Mouse (Mus musculus) lung, embryonic 14.5 days (tissue): ENCODE data around the gene Rab8b. TPM values are rescaled to one million over a fixed set of nuclear protein-coding genes. Genes with fewer than 3 reads are reported as not detected.
A peak's percentile ranks its signal among the peaks of the same experiment; 100 is the strongest.

Experiments
- ATAC-seq: fragments of 200-750 bp; cut with Nextera tagmentation; 2 replicates; pipeline ENCODE4 v1.8.0; 2017; ENCODE audit warnings: mild to moderate bottlenecking, moderate TSS enrichment, moderate library complexity; ENCODE audit not compliant: insufficient read depth
- DNase-seq: peaks from one replicate; pipeline ENCODE4 v3.0.0-alpha.2; 2015
- H3K27ac ChIP-seq: fragments of 300-500 bp; sonication (generic); 2 replicates; pipeline ENCODE4 v1.5.1; 2014; ENCODE audit warnings: low read depth, mild to moderate bottlenecking, moderate library complexity
- H3K27me3 ChIP-seq: fragments of 300-500 bp; sonication (generic); 2 replicates; pipeline ENCODE4 v1.6.1; 2014; ENCODE audit warnings: low read length, control low read depth; ENCODE audit not compliant: insufficient read depth
- H3K36me3 ChIP-seq: fragments of 300-500 bp; sonication (generic); 2 replicates; pipeline ENCODE4 v1.6.1; 2014; ENCODE audit warnings: control low read depth; ENCODE audit not compliant: insufficient read depth
- H3K4me1 ChIP-seq: fragments of 300-500 bp; sonication (generic); 2 replicates; pipeline ENCODE4 v1.6.1; 2014; ENCODE audit warnings: antibody characterized with exemption, control low read depth; ENCODE audit not compliant: insufficient read depth
- H3K4me2 ChIP-seq: fragments of 300-500 bp; sonication (generic); 2 replicates; pipeline ENCODE4 v1.6.1; 2014; ENCODE audit warnings: mild to moderate bottlenecking
- H3K4me3 ChIP-seq: fragments of 300-500 bp; sonication (generic); 2 replicates; pipeline ENCODE4 v1.5.1; 2014; ENCODE audit warnings: low read depth, low read length
- H3K9ac ChIP-seq: fragments of 300-500 bp; sonication (generic); 2 replicates; pipeline ENCODE4 v1.6.1; 2014
- H3K9me3 ChIP-seq: fragments of 300-500 bp; sonication (generic); 2 replicates; pipeline ENCODE4 v1.6.1; 2016; ENCODE audit warnings: low read depth, low read length, control low read depth
- CTCF ChIP-seq: IDR thresholded peaks from 2 replicates; pipeline ENCODE4 v1.5.1; 2016; ENCODE audit warnings: antibody characterized with exemption, low read depth
- WGBS: fragments of 180-500 bp; shearing (Covaris S2); extraction: QIAGEN DNeasy Blood & Tissue Kit; methylation state at CpG from one replicate; pipeline ENCODE4 v1.1.7; 2014; 5-methylcytosine and 5-hydroxymethylcytosine counted together
- polyA plus RNA-seq: library from polyadenylated mRNA; unstranded; fragments of >200 nt; fragmentation: Nextera tagmentation; extraction: Ambion mirVana; gene quantifications from 2 replicates; pipeline ENCODE4 v1.2.1, GENCODE M21; 2014

Rab8b gene
- polyA plus RNA-seq, 1 experiment from 2014 or later = 35.0 TPM

- DNase-seq (peak; percentile 76), ATAC-seq (peak; percentile 62)
- no peak for TF ChIP-seq CTCF
- Histone ChIP-seq H3K27me3 (no peaks in the 10 kb centered on the region), H3K9ac (no peak overlapping the region), H3K4me1 (no peaks in the 10 kb centered on the region), H3K27ac (no peak overlapping the region), H3K4me3 (no peak overlapping the region), H3K4me2 (no peak overlapping the region), H3K36me3 (peaks cover 21% of the 10 kb centered on the region), H3K9me3 (no peaks in the 10 kb centered on the region)
- WGBS = 23% methylated on average over 5 of the region's 5 CpGs
These were observed 68.5 kb downstream of the Rab8b start for GRCm38 (mm10) chr9:66850966-66851365.

GRCm38 (mm10) chr9:66846822-66847221, 72.7 kb downstream of the Rab8b start:
- Histone ChIP-seq H3K27me3 (no peaks in the 10 kb centered on the region), H3K9ac (no peak overlapping the region), H3K4me1 (no peaks in the 10 kb centered on the region), H3K36me3 (peaks cover 21% of the 10 kb centered on the region), H3K27ac (no peak overlapping the region), H3K4me3 (no peak overlapping the region), H3K4me2 (no peak overlapping the region), H3K9me3 (no peaks in the 10 kb centered on the region)
- DNase-seq (no peak), ATAC-seq (no peak)
- TF ChIP-seq CTCF = no peak
- 86% methylated on average over 5 of the region's 5 CpGs for WGBS

GRCm38 (mm10) chr9:66835097-66835480, 84.4 kb downstream of the Rab8b start:
- Histone ChIP-seq H3K27me3 (no peaks in the 10 kb centered on the region), H3K27ac (no peak overlapping the region; the same call in 1 of the 2 replicates), H3K4me1 (peaks cover 5% of the 10 kb centered on the region; the same call in 1 of the 2 replicates), H3K36me3 (no peaks in the 10 kb centered on the region), H3K4me2 (peak overlapping the region; percentile 98), H3K9ac (peak overlapping the region; percentile 53), H3K9me3 (no peaks in the 10 kb centered on the region), H3K4me3 (peak overlapping the region; percentile 65)
- no peak for DNase-seq
- peak; percentile 79 for ATAC-seq
- under 1% methylated on average over 24 of the region's 24 CpGs for WGBS
- peak; percentile 32; the same call in 1 of the 2 replicates for TF ChIP-seq CTCF

GRCm38 (mm10) chr9:66834318-66835096, 85.0 kb downstream of the Rab8b start, which contains the start of gene Aph1c:
Gene Aph1c, minus strand, starts transcription at chr9:66834726.
- Histone ChIP-seq H3K27me3 (no peaks in the 10 kb centered on the region), H3K4me3 (peak within 1 kb of the TSS; percentile 65), H3K4me2 (peak within 1 kb of the TSS; percentile 98), H3K4me1 (peaks cover 5% of the 10 kb centered on the region; the same call in 1 of the 2 replicates), H3K36me3 (no peaks in the 10 kb centered on the region), H3K9me3 (no peaks in the 10 kb centered on the region), H3K27ac (no peak within 1 kb of the TSS; the same call in 1 of the 2 replicates), H3K9ac (peak within 1 kb of the TSS; percentile 53)
- peak; percentile 100 for DNase-seq
- TF ChIP-seq CTCF = no peak
- ATAC-seq = peak; percentile 99
- WGBS = under 1% methylated on average over 57 of the region's 58 CpGs

GRCm38 (mm10) chr9:66833851-66834250, 85.6 kb downstream of the Rab8b start:
- no peak for DNase-seq

GRCm38 (mm10) chr9:66832366-66832908, 87.0 kb downstream of the Rab8b start:
- H3K4me3 ChIP-seq = no peak overlapping the region
- TF ChIP-seq CTCF = no peak
- no peaks in the 10 kb centered on the region for H3K9me3 ChIP-seq
- peaks cover 5% of the 10 kb centered on the region; the same call in 1 of the 2 replicates for H3K4me1 ChIP-seq
- 41% methylated on average over 4 of the region's 4 CpGs for WGBS
- ATAC-seq (no peak), DNase-seq (no peak)
- no peak overlapping the region for H3K4me2 ChIP-seq
- no peak overlapping the region for H3K9ac ChIP-seq
- H3K27me3 ChIP-seq = no peaks in the 10 kb centered on the region
- no peak overlapping the region for H3K27ac ChIP-seq
- H3K36me3 ChIP-seq = no peaks in the 10 kb centered on the region

More at GRCm38 (mm10) chr9:66833851-66834250, 85.6 kb downstream of the Rab8b start:
- Histone ChIP-seq H3K4me3 (peak overlapping the region; percentile 65), H3K27ac (no peak overlapping the region), H3K4me1 (peaks cover 5% of the 10 kb centered on the region; the same call in 1 of the 2 replicates), H3K9me3 (no peaks in the 10 kb centered on the region), H3K9ac (peak overlapping the region; percentile 52), H3K27me3 (no peaks in the 10 kb centered on the region), H3K36me3 (no peaks in the 10 kb centered on the region), H3K4me2 (peak overlapping the region; percentile 98)
- ATAC-seq = no peak
- WGBS = 19% methylated on average over 7 of the region's 7 CpGs
- TF ChIP-seq CTCF = no peak

GRCm38 (mm10) chr9:66825990-66826389, 93.5 kb downstream of the Rab8b start:
- Histone ChIP-seq H3K36me3 (no peaks in the 10 kb centered on the region), H3K27me3 (no peaks in the 10 kb centered on the region), H3K9me3 (no peaks in the 10 kb centered on the region), H3K4me3 (no peak overlapping the region), H3K9ac (no peak overlapping the region), H3K27ac (no peak overlapping the region), H3K4me1 (no peaks in the 10 kb centered on the region), H3K4me2 (no peak overlapping the region)
- DNase-seq = peak; percentile 88
- ATAC-seq = no peak
- WGBS = 42% methylated on average over 1 of the region's 1 CpGs
- peak; percentile 77 for TF ChIP-seq CTCF
